Mouse (Mus musculus) ES-E14 (cell line): ENCODE results near the gene Sept9. TPM values are rescaled to one million over a fixed set of nuclear protein-coding genes. Genes with fewer than 3 reads are reported as not detected.

Source experiments
- DNase-seq: peaks from one replicate; pipeline ENCODE4 v3.0.0-alpha.2; 2013; ENCODE audit warnings: low read depth, low spot score
- H3K27ac ChIP-seq: 2 replicates; pipeline ENCODE4 v1.5.1; 2012; ENCODE audit warnings: low read depth, mild to moderate bottlenecking, low read length, moderate library complexity, mixed read lengths; ENCODE audit not compliant: poor library complexity, insufficient read depth, severe bottlenecking
- H3K36me3 ChIP-seq: 2 replicates; pipeline ENCODE4 v1.6.1; 2012; ENCODE audit warnings: mild to moderate bottlenecking, low read length, moderate library complexity, mixed read lengths; ENCODE audit not compliant: control insufficient read depth, poor library complexity, insufficient read depth, severe bottlenecking
- H3K4me1 ChIP-seq, 2 experiments: fragments of 150-350 bp in 1 of 2; sonication (generic) in 1 of 2; 2 replicates each; pipeline ENCODE4 v1.6.1; 2012; ENCODE audit warnings: low read length in 2 of 2, mild to moderate bottlenecking in 1 of 2, mixed read lengths in 1 of 2; ENCODE audit not compliant: control insufficient read depth in 2 of 2, insufficient read depth in 2 of 2, poor library complexity in 1 of 2
- H3K4me3 ChIP-seq, 2 experiments: fragments of 150-350 bp in 1 of 2; sonication (generic) in 1 of 2; 2 replicates each; pipeline ENCODE4 v1.5.1; 2012; ENCODE audit warnings: low read length in 2 of 2, low read depth in 1 of 2, mild to moderate bottlenecking in 1 of 2, mixed read lengths in 1 of 2; ENCODE audit not compliant: insufficient read depth in 1 of 2, poor library complexity in 1 of 2, severe bottlenecking in 1 of 2
- H3K9ac ChIP-seq: 2 replicates; pipeline ENCODE4 v1.6.1; 2012; ENCODE audit warnings: low read depth, mild to moderate bottlenecking, low read length, mixed read lengths; ENCODE audit not compliant: poor library complexity, insufficient read depth, severe bottlenecking
- H3K9me3 ChIP-seq: fragments of 150-350 bp; sonication (generic); 2 replicates; pipeline ENCODE4 v1.6.1; 2012; ENCODE audit warnings: low read depth, mild to moderate bottlenecking, low read length; ENCODE audit not compliant: control insufficient read depth, insufficient read depth
- CHD2 ChIP-seq: IDR thresholded peaks from 2 replicates; pipeline ENCODE4 v1.6.1; 2014; ENCODE audit warnings: mild to moderate bottlenecking, low read depth, low read length, inconsistent platforms
- HCFC1 ChIP-seq: IDR thresholded peaks from 2 replicates; pipeline ENCODE4 v1.6.1; 2012; ENCODE audit warnings: low read length, inconsistent platforms, borderline replicate concordance; ENCODE audit not compliant: insufficient read depth
- MAFK ChIP-seq: IDR thresholded peaks from 2 replicates; pipeline ENCODE4 v1.6.1; 2014; ENCODE audit warnings: mild to moderate bottlenecking, low read depth, low read length, inconsistent platforms; ENCODE audit not compliant: insufficient read depth
- ZC3H11A ChIP-seq: IDR thresholded peaks from 2 replicates; pipeline ENCODE4 v1.6.1; 2012; ENCODE audit warnings: low read depth, mild to moderate bottlenecking, inconsistent platforms, low read length, borderline replicate concordance
- ZNF384 ChIP-seq: IDR thresholded peaks from 2 replicates; pipeline ENCODE4 v1.6.1; 2012; ENCODE audit warnings: low read depth, low read length, inconsistent platforms
- in situ Hi-C, 2 experiments: fragments of 600-800 bp; cut with MboI; formaldehyde crosslinking; loops; one replicate each; pipeline ENCODE4 v1.15.1; 2025; ENCODE audit warnings: low sequenced_read_pairs in 2 of 2, inconsistent platforms in 1 of 2; ENCODE audit not compliant: unreplicated experiment in 2 of 2
- total RNA-seq: library from RNA; depleted of rRNA; stranded (reverse); fragments of 300-350 nt; gene quantifications from 2 replicates; pipeline ENCODE4 v1.2.3, GENCODE M21; 2012

The Sept9 gene
- total RNA-seq, 1 experiment: 65.7 TPM

DNA sequence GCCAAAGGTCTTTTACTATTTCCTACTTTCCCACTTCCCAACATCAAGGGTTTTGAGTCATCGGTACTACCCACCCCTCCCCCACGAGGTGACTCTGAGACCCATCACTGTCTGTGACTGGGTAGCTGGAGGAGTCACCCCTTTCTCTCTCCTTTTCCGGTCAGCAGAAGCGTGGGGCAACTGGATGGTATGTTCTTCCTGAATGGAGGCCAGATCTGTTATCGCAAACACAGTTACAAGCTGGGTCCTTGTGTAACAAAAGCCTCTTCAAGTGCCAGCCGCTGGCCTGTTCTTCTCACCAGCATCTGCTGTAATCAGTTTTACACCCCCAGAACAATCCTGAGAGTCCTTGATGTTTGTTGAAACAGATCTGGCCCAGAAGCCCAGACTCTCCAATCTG, 70.5 kb downstream of the Sept9 start:
- no peak for DNase-seq
- no peak overlapping the region for H3K9ac ChIP-seq
- peaks cover 2 to 21% of the 10 kb centered on the region in 2 experiments; a peak in 3 of 4 replicates for H3K4me1 ChIP-seq
- H3K27ac ChIP-seq: no peak overlapping the region
- no peaks in the 10 kb centered on the region for H3K9me3 ChIP-seq
- H3K36me3 ChIP-seq: no peaks in the 10 kb centered on the region
- no peak overlapping the region for H3K4me3 ChIP-seq
- in situ Hi-C loops: no loop called here
- TF ChIP-seq ZNF384: no peak
- TF ChIP-seq MAFK: no peak
- TF ChIP-seq CHD2: no peak
- TF ChIP-seq HCFC1: no peak
- no peak for TF ChIP-seq ZC3H11A

GRCm38 (mm10) chr11:117274973-117275372, 75.5 kb downstream of the Sept9 start:
- H3K36me3 ChIP-seq: no peaks in the 10 kb centered on the region
- no peaks in the 10 kb centered on the region for H3K9me3 ChIP-seq
- H3K4me1 ChIP-seq: peaks cover 3 to 23% of the 10 kb centered on the region in 2 experiments; a peak in 2 of 4 replicates
- DNase-seq: no peak
- no peak overlapping the region for H3K9ac ChIP-seq
- H3K27ac ChIP-seq: 0 out of 2 replicates have a peak overlapping the region, but pooled peaks have one; percentile 23
- TF ChIP-seq HCFC1 (no peak), ZC3H11A (no peak), MAFK (no peak)
- in situ Hi-C loops: no loop called here
- no peak overlapping the region for H3K4me3 ChIP-seq

- H3K36me3 ChIP-seq: no peaks in the 10 kb centered on the region
- H3K9me3 ChIP-seq: no peaks in the 10 kb centered on the region
- H3K4me3 ChIP-seq: no peak overlapping the region
- TF ChIP-seq ZNF384: no peak
- no peak overlapping the region for H3K27ac ChIP-seq
- H3K9ac ChIP-seq: no peak overlapping the region
- in situ Hi-C loops: no loop called here
- H3K4me1 ChIP-seq: peaks cover 3 to 26% of the 10 kb centered on the region in 2 experiments; a peak in 3 of 4 replicates
- DNase-seq: no peak
Observed at GRCm38 (mm10) chr11:117275999-117276398, 76.5 kb downstream of the Sept9 start.

GRCm38 (mm10) chr11:117276946-117277345, 77.5 kb downstream of the Sept9 start:
- Histone ChIP-seq H3K4me3 (no peak overlapping the region), H3K9ac (no peak overlapping the region), H3K9me3 (no peaks in the 10 kb centered on the region), H3K36me3 (no peaks in the 10 kb centered on the region), H3K27ac (no peak overlapping the region), H3K4me1 (peaks cover 3 to 32% of the 10 kb centered on the region in 2 experiments; a peak in 3 of 4 replicates)
- no peak for DNase-seq
- no peak for TF ChIP-seq ZC3H11A
- no peak for TF ChIP-seq ZNF384
- TF ChIP-seq MAFK: no peak
- TF ChIP-seq CHD2: no peak
- no peak for TF ChIP-seq HCFC1
- in situ Hi-C loops: no loop called here

GRCm38 (mm10) chr11:117278113-117278512, 78.7 kb downstream of the Sept9 start:
- no peak for TF ChIP-seq ZC3H11A
- TF ChIP-seq MAFK: no peak
- TF ChIP-seq HCFC1: no peak
- no peak for DNase-seq
- H3K36me3 ChIP-seq: no peaks in the 10 kb centered on the region
- in situ Hi-C loops: no loop called here
- no peak overlapping the region for H3K27ac ChIP-seq
- no peak overlapping the region for H3K4me3 ChIP-seq
- H3K9ac ChIP-seq: 0 out of 2 replicates have a peak overlapping the region, but pooled peaks have one; percentile 12
- H3K9me3 ChIP-seq: no peaks in the 10 kb centered on the region
- H3K4me1 ChIP-seq: peaks cover 3 to 32% of the 10 kb centered on the region in 2 experiments; a peak in 3 of 4 replicates
